Mouse (Mus musculus) kidney, embryonic 15.5 days (tissue): ENCODE measurements around the gene Wfdc15b. TPM values are rescaled to one million over a fixed set of nuclear protein-coding genes. Genes with fewer than 3 reads are reported as not detected.

ENCODE experiments used
- ATAC-seq: fragments of 200-750 bp; cut with Nextera tagmentation; replicated peaks from 2 replicates; pipeline ENCODE4 v1.8.0; 2017; ENCODE audit warnings: moderate TSS enrichment; ENCODE audit not compliant: low FRiP score
- H3K27ac ChIP-seq: fragments of 300-500 bp; sonication (generic); 2 replicates; pipeline ENCODE4 v1.5.1; 2015; ENCODE audit warnings: mild to moderate bottlenecking, inconsistent platforms
- H3K27me3 ChIP-seq: fragments of 300-500 bp; sonication (generic); 2 replicates; pipeline ENCODE4 v1.6.1; 2015; ENCODE audit warnings: inconsistent platforms
- H3K36me3 ChIP-seq: fragments of 300-500 bp; sonication (generic); 2 replicates; pipeline ENCODE4 v1.6.1; 2015; ENCODE audit warnings: inconsistent platforms
- H3K4me1 ChIP-seq: fragments of 300-500 bp; sonication (generic); 2 replicates; pipeline ENCODE4 v1.6.1; 2015; ENCODE audit warnings: inconsistent platforms
- H3K4me2 ChIP-seq: fragments of 300-500 bp; sonication (generic); 2 replicates; pipeline ENCODE4 v1.6.1; 2015; ENCODE audit warnings: moderate library complexity, mild to moderate bottlenecking, inconsistent platforms
- H3K4me3 ChIP-seq: fragments of 300-500 bp; sonication (generic); replicated peaks from 2 replicates; pipeline ENCODE4 v1.5.1; 2015; ENCODE audit warnings: mild to moderate bottlenecking, inconsistent platforms
- H3K9ac ChIP-seq: fragments of 300-500 bp; sonication (generic); 2 replicates; pipeline ENCODE4 v1.6.1; 2015; ENCODE audit warnings: mild to moderate bottlenecking, inconsistent platforms
- H3K9me3 ChIP-seq: fragments of 300-500 bp; sonication (generic); replicated peaks from 2 replicates; pipeline ENCODE4 v1.6.1; 2016; ENCODE audit warnings: inconsistent platforms
- WGBS: fragments of 180-500 bp; shearing (Covaris S2); methylation state at CpG from one replicate; pipeline ENCODE4 v1.1.7; 2015; ENCODE audit warnings: mixed read lengths; 5-methylcytosine and 5-hydroxymethylcytosine counted together
- polyA plus RNA-seq: library from polyadenylated mRNA; unstranded; fragments of >200 nt; fragmentation: Nextera tagmentation; extraction: Ambion mirVana; gene quantifications from 2 replicates; pipeline ENCODE4 v1.2.1, GENCODE M21; 2015

Gene Wfdc15b
- polyA plus RNA-seq, 1 experiment from 2014 or later, result 70.1 TPM

- H3K4me1 ChIP-seq, result no peaks in the 10 kb centered on the region; the same call in 1 of the 2 replicates
- H3K4me2 ChIP-seq, result no peak overlapping the region
- no peak overlapping the region for H3K9ac ChIP-seq
- WGBS, result 87% methylated on average over 5 of the region's 5 CpGs
- H3K36me3 ChIP-seq, result no peaks in the 10 kb centered on the region
- H3K9me3 ChIP-seq, result no peaks in the 10 kb centered on the region
- no peak for ATAC-seq
- no peak overlapping the region for H3K27ac ChIP-seq
- H3K27me3 ChIP-seq, result no peaks in the 10 kb centered on the region
- no peak overlapping the region for H3K4me3 ChIP-seq
Observed at GRCm38 (mm10) chr2:164195971-164196699, 25.3 kb downstream of the Wfdc15b start.

GRCm38 (mm10) chr2:164194959-164195630 is 26.4 kb downstream of the Wfdc15b start:
- Histone ChIP-seq H3K36me3 (no peaks in the 10 kb centered on the region), H3K9ac (no peak overlapping the region), H3K27me3 (no peaks in the 10 kb centered on the region), H3K4me3 (no peak overlapping the region), H3K9me3 (no peaks in the 10 kb centered on the region), H3K4me1 (no peaks in the 10 kb centered on the region; the same call in 1 of the 2 replicates), H3K4me2 (no peak overlapping the region), H3K27ac (no peak overlapping the region)
- 72% methylated on average over 5 of the region's 5 CpGs for WGBS
- ATAC-seq, result no peak

DNA sequence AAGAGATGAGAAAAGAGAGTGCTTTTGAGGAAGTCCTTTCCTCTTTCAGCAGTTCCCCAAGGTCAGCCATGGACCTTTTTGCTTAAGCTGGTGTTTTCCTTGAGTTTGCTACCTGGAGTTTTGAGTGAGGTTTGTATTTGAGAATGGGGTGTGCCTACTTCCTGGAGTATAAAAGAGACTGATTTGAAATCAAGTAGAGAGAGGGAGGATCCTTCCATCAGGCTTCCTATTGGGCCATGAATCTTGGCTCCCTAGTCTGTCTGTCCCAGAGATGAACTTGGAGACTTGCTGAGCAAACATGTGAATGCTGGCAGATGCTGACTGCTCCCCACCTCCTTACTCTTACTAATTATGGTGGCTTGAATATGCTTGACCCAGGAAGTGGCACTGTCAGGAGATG is 29.2 kb downstream of the Wfdc15b start:
- no peak for ATAC-seq
- H3K4me1 ChIP-seq, result no peaks in the 10 kb centered on the region
- H3K36me3 ChIP-seq, result no peaks in the 10 kb centered on the region

DNA sequence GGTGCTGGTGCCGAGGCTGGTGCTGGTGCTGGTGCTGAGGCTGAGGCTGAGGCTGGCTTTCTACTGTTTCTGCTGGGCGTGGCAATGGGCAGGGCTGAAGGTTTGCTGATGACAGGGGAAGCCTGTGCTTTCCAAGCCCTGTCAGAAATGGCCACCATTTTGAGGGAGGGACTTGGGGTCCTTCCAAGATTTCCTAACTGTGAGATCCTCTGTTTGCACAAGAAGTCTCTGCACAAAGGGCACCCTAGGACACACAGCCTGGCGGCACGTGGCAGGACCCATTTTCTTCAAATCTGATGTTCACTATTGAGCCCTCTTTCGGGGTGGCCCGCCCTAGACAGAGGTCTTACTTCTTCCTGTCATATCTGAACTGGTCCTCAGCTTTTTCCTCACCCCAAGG is 30.9 kb downstream of the Wfdc15b start, which contains the start of gene Wfdc12:
TSS of gene Wfdc12 (minus strand) at position 33 of the 400 bp plus-strand sequence.
- H3K27ac ChIP-seq, result no peak within 1 kb of the TSS
- H3K9me3 ChIP-seq, result no peaks in the 10 kb centered on the region
- no peaks in the 10 kb centered on the region for H3K27me3 ChIP-seq
- H3K4me3 ChIP-seq, result no peak within 1 kb of the TSS
- no peak for ATAC-seq
- H3K4me2 ChIP-seq, result no peak within 1 kb of the TSS
- WGBS, result 84% methylated on average over 6 of the region's 6 CpGs
- no peaks in the 10 kb centered on the region for H3K4me1 ChIP-seq
- H3K36me3 ChIP-seq, result no peaks in the 10 kb centered on the region
- H3K9ac ChIP-seq, result no peak within 1 kb of the TSS

More for the DNA sequence above, 29.2 kb downstream of the Wfdc15b start:
- H3K4me3 ChIP-seq, result no peak overlapping the region
- H3K27ac ChIP-seq, result no peak overlapping the region
- no peaks in the 10 kb centered on the region for H3K27me3 ChIP-seq
- no peaks in the 10 kb centered on the region for H3K9me3 ChIP-seq
- no peak overlapping the region for H3K4me2 ChIP-seq
- no peak overlapping the region for H3K9ac ChIP-seq

DNA sequence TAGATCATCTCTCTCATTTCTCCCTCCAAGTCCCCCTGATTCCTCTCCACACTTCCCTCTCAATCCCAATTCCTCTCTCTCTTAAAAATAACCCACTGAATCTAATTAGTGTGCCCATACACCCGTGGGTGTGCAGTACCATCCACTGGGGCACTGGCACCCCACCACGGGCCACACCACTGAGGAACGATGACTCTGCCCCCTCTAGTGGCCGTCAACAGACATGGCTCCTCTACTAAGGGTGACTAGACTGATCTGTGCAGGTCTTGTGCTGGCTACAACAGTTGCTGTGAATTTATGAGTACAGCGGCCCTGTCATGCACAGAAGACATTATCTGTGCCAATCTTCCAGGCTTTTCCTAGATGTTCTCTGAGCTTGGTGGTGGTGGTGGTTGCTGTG is 32.7 kb downstream of the Wfdc15b start:
- ATAC-seq, result no peak
- Histone ChIP-seq H3K4me1 (peaks cover 6% of the 10 kb centered on the region; the same call in 1 of the 2 replicates), H3K27me3 (no peaks in the 10 kb centered on the region), H3K36me3 (no peaks in the 10 kb centered on the region), H3K4me2 (no peak overlapping the region), H3K9me3 (no peaks in the 10 kb centered on the region), H3K27ac (no peak overlapping the region), H3K9ac (no peak overlapping the region), H3K4me3 (no peak overlapping the region)
- WGBS, result 33% methylated on average over 5 of the region's 5 CpGs

DNA sequence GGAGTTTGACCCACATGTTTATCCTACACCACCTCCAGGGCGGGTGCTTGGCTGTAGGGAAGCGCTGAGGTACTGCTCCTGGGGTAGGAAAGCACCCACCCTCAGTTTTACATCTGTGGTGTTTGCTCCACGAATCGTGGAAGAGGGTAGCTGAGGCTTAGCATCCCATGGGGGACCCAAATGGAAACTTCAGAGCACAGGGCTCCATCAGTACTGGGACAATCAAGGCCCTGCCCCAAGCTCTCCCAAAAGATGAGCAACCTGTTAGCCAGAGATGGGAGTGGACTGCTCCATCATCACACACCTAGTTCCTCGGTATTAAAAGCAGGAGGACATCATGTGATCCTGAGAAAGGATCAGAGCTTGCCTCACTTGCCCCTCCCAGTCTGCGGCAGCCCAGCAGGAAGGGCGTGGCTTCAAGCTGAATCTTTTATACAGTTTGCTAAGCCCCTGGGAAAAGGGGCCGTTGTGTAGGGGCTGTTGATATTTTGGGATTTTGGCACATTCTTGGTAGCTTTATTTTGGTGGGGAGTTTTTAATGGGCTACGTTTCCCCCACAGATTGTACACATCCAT is 37.2 kb downstream of the Wfdc15b start:
- H3K4me1 ChIP-seq, result peaks cover 6% of the 10 kb centered on the region; the same call in 1 of the 2 replicates
- 43% methylated on average over 9 of the region's 9 CpGs for WGBS
- ATAC-seq, result no peak
- no peak overlapping the region for H3K27ac ChIP-seq
- no peak overlapping the region for H3K9ac ChIP-seq
- no peak overlapping the region for H3K4me3 ChIP-seq
- H3K27me3 ChIP-seq, result no peaks in the 10 kb centered on the region
- no peaks in the 10 kb centered on the region for H3K9me3 ChIP-seq
- no peak overlapping the region for H3K4me2 ChIP-seq
- H3K36me3 ChIP-seq, result no peaks in the 10 kb centered on the region

DNA sequence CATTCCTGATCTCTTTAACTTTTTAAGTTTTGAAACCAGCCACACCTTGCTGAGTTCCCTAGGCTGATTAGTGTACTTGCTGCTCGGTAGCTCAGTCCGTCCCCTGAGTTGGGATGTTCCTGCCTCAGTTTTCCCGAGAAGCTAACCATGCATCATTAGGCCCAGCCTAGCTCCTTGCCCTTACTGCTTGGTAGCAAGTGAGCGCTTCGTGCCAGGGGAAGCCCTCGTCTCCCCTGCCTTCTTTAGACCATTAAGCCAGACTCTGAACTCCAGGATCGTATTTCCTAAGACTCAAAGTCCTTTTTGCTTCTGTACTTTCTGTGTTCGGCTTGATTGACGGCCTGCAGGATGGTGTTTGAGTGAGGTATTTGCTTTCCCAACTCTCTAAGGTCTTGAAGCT is 38.1 kb downstream of the Wfdc15b start:
- Histone ChIP-seq H3K27ac (no peak overlapping the region), H3K4me3 (no peak overlapping the region), H3K4me2 (no peak overlapping the region), H3K9ac (no peak overlapping the region), H3K27me3 (peaks cover 5% of the 10 kb centered on the region; the same call in 1 of the 2 replicates), H3K4me1 (peaks cover 7% of the 10 kb centered on the region; the same call in 1 of the 2 replicates), H3K36me3 (no peaks in the 10 kb centered on the region), H3K9me3 (no peaks in the 10 kb centered on the region)
- 39% methylated on average over 9 of the region's 9 CpGs for WGBS
- ATAC-seq, result no peak

GRCm38 (mm10) chr2:164182692-164183255 is 38.7 kb downstream of the Wfdc15b start, which contains the start of gene Wfdc5:
Gene Wfdc5, minus strand, starts transcription at chr2:164182742.
- peaks cover 10% of the 10 kb centered on the region for H3K27me3 ChIP-seq
- no peak for ATAC-seq
- WGBS, result 73% methylated on average over 7 of the region's 7 CpGs

GRCm38 (mm10) chr2:164180770-164181169 is 40.7 kb downstream of the Wfdc15b start:
- Histone ChIP-seq H3K27ac (no peak overlapping the region), H3K9me3 (no peaks in the 10 kb centered on the region), H3K9ac (no peak overlapping the region), H3K4me2 (no peak overlapping the region), H3K27me3 (peaks cover 26% of the 10 kb centered on the region), H3K4me3 (no peak overlapping the region), H3K36me3 (no peaks in the 10 kb centered on the region), H3K4me1 (peaks cover 16% of the 10 kb centered on the region; the same call in 1 of the 2 replicates)
- 90% methylated on average over 4 of the region's 4 CpGs for WGBS
- ATAC-seq, result no peak

More at GRCm38 (mm10) chr2:164182692-164183255, 38.7 kb downstream of the Wfdc15b start, which contains the start of gene Wfdc5:
- peaks cover 13% of the 10 kb centered on the region; the same call in 1 of the 2 replicates for H3K4me1 ChIP-seq
- no peaks in the 10 kb centered on the region for H3K9me3 ChIP-seq
- H3K4me2 ChIP-seq, result no peak within 1 kb of the TSS
- no peak within 1 kb of the TSS for H3K4me3 ChIP-seq
- H3K9ac ChIP-seq, result no peak within 1 kb of the TSS
- H3K27ac ChIP-seq, result no peak within 1 kb of the TSS
- no peaks in the 10 kb centered on the region for H3K36me3 ChIP-seq

DNA sequence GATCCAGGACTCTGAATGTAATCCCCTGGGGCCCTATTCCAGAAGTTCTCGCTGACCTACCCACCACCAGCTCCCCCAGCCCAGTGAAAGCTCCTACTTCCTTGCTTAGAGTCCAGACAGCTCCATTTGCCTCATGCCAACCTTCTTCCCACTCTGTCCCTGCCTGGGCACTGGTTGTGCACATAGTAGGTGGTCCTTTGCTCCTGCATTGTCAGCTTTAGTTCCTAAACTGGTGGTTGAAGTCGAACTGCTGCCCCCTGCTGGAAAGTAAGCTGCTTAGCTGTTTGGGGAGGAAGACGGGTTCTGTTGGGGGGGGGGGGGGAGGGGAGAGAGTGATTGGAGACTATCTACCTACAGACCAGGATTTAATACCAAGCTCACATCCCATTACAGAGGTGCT is 41.3 kb downstream of the Wfdc15b start:
- WGBS, result 43% methylated on average over 3 of the region's 3 CpGs
- H3K4me2 ChIP-seq, result no peak overlapping the region
- H3K36me3 ChIP-seq, result no peaks in the 10 kb centered on the region
- ATAC-seq, result no peak
- no peak overlapping the region for H3K27ac ChIP-seq
- H3K9me3 ChIP-seq, result no peaks in the 10 kb centered on the region
- peaks cover 28% of the 10 kb centered on the region for H3K27me3 ChIP-seq
- H3K4me1 ChIP-seq, result peaks cover 16% of the 10 kb centered on the region; the same call in 1 of the 2 replicates
- H3K4me3 ChIP-seq, result no peak overlapping the region
- no peak overlapping the region for H3K9ac ChIP-seq

DNA sequence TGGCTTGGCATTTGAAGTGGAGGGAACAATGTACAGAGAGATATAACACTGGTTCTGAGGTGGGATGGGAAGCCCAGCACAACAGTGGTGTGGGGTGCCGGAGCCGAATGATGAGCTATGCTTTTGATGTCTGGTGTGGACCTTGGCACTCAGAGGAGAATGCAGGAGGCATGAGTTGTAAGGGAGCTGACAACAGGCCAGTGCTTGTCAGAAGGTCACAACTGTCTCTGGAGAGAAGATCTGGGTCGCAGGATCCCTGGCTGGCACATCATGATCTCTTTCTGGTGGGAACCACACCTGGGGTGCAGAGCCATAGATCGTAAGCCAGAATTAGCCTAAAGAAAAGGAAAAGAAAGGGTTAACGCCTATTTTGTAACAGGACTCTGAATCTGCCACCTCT is 43.6 kb downstream of the Wfdc15b start:
- H3K4me1 ChIP-seq, result peaks cover 10% of the 10 kb centered on the region; the same call in 1 of the 2 replicates
- H3K27me3 ChIP-seq, result peaks cover 39% of the 10 kb centered on the region
- H3K4me2 ChIP-seq, result no peak overlapping the region
- no peak overlapping the region for H3K9ac ChIP-seq
- no peak overlapping the region for H3K4me3 ChIP-seq
- 54% methylated on average over 5 of the region's 5 CpGs for WGBS
- no peaks in the 10 kb centered on the region for H3K36me3 ChIP-seq
- no peak for ATAC-seq
- H3K27ac ChIP-seq, result no peak overlapping the region
- H3K9me3 ChIP-seq, result no peaks in the 10 kb centered on the region

DNA sequence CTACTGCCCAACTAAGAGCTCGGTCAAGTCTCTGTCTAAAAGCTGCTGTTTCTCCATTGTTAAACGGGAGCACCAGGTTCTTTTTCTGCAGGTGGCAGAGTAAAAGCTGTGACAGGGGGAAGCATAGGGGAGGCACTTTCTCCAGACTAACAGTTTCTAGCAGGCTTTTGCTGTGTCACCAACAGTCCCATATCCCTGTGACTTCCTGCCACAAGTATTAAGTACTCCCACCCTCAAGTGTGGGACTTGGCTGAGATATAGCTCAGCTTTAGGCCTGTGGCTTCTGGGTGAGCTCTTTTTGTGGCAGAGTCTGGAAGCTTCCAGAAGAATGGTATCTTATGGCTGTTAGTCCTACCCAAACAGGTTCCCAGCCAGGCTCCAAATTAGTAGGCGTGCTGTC is 45.6 kb downstream of the Wfdc15b start:
- Histone ChIP-seq H3K4me3 (no peak overlapping the region), H3K27ac (no peak overlapping the region), H3K4me2 (no peak overlapping the region), H3K36me3 (no peaks in the 10 kb centered on the region), H3K9ac (no peak overlapping the region), H3K4me1 (peaks cover 17% of the 10 kb centered on the region), H3K27me3 (peaks cover 57% of the 10 kb centered on the region), H3K9me3 (no peaks in the 10 kb centered on the region)
- ATAC-seq, result no peak
- WGBS, result 86% methylated on average over 3 of the region's 3 CpGs
